Mouse (Mus musculus): ENCODE data around the gene Gm4353.

GRCm38 (mm10) chr7:116132078-116132477 lies 47.6 kb upstream of the Gm4353 start:
- TF ChIP-seq POLR2A (IDR thresholded peaks at IDR 0.05; ENCODE audit: extremely low read depth, insufficient read depth, low read length) (no peak), CTCF (IDR thresholded peaks at IDR 0.05; ENCODE audit: extremely low read depth, insufficient read depth, low read length) (peak; percentile 93)

All from cortical plate, adult 2 months (tissue).